Mouse (Mus musculus): ENCODE results near the gene Nop14. TPM values are rescaled to one million over a fixed set of nuclear protein-coding genes. Genes with fewer than 3 reads are reported as not detected.
A peak's percentile ranks its signal among the peaks of the same experiment; 100 is the strongest.

Nop14 gene
- total RNA-seq, 1 experiment, result 78.5 TPM

- Histone ChIP-seq H3K9ac (ENCODE audit: insufficient read depth, low read depth, low read length, poor library complexity, severe bottlenecking) (peak overlapping the region; percentile 87; the same call in 1 of the 2 replicates), H3K4me3 (ENCODE audit: insufficient read depth in 1 of 2, low read depth in 1 of 2, low read length in 2 of 2, poor library complexity in 1 of 2, severe bottlenecking in 1 of 2) (peak overlapping the region; percentile 77 to 79), H3K4me1 (ENCODE audit: control insufficient read depth in 2 of 2, insufficient read depth in 2 of 2, low read length in 2 of 2, poor library complexity in 1 of 2) (peaks cover 4 to 26% of the 10 kb centered on the region in 2 experiments; a peak in 3 of 4 replicates), H3K27ac (ENCODE audit: insufficient read depth, low read depth, low read length, poor library complexity, severe bottlenecking) (no peak overlapping the region; the same call in 1 of the 2 replicates), H3K9me3 (ENCODE audit: control insufficient read depth, insufficient read depth, low read depth, low read length) (no peaks in the 10 kb centered on the region), H3K36me3 (ENCODE audit: control insufficient read depth, insufficient read depth, low read length, poor library complexity, severe bottlenecking) (peaks cover 56% of the 10 kb centered on the region)
- no peak for DNase-seq (ENCODE audit: low read depth, low spot score)
- in situ Hi-C loops (cut with MboI; ENCODE audit: low sequenced_read_pairs in 2 of 2, unreplicated experiment in 2 of 2), result no loop called here
- TF ChIP-seq ZNF384 (IDR thresholded peaks at IDR 0.05; ENCODE audit: low read depth, low read length) (no peak), CHD2 (IDR thresholded peaks at IDR 0.05; ENCODE audit: low read depth, low read length) (no peak), ZC3H11A (IDR thresholded peaks at IDR 0.05; ENCODE audit: borderline replicate concordance, low read depth, low read length) (no peak), HCFC1 (IDR thresholded peaks at IDR 0.05; ENCODE audit: borderline replicate concordance, insufficient read depth, low read length) (no peak), MAFK (IDR thresholded peaks at IDR 0.05; ENCODE audit: insufficient read depth, low read depth, low read length) (no peak)
Measured at GRCm38 (mm10) chr5:34635665-34636192, 24.2 kb downstream of the Nop14 start.

GRCm38 (mm10) chr5:34634746-34635400, 25.1 kb downstream of the Nop14 start:
- H3K4me3 ChIP-seq (ENCODE audit: insufficient read depth in 1 of 2, low read depth in 1 of 2, low read length in 2 of 2, poor library complexity in 1 of 2, severe bottlenecking in 1 of 2), result no peak overlapping the region; a peak in 1 of 4 replicates

GRCm38 (mm10) chr5:34633641-34634040, 26.3 kb downstream of the Nop14 start:
- in situ Hi-C loops (cut with MboI; ENCODE audit: low sequenced_read_pairs in 2 of 2, unreplicated experiment in 2 of 2), result no loop called here
- Histone ChIP-seq H3K4me1 (ENCODE audit: control insufficient read depth in 2 of 2, insufficient read depth in 2 of 2, low read length in 2 of 2, poor library complexity in 1 of 2) (peaks cover 4 to 24% of the 10 kb centered on the region in 2 experiments; a peak in 3 of 4 replicates), H3K9ac (ENCODE audit: insufficient read depth, low read depth, low read length, poor library complexity, severe bottlenecking) (no peak overlapping the region), H3K27ac (ENCODE audit: insufficient read depth, low read depth, low read length, poor library complexity, severe bottlenecking) (peak overlapping the region; percentile 70), H3K9me3 (ENCODE audit: control insufficient read depth, insufficient read depth, low read depth, low read length) (no peaks in the 10 kb centered on the region), H3K36me3 (ENCODE audit: control insufficient read depth, insufficient read depth, low read length, poor library complexity, severe bottlenecking) (peaks cover 44% of the 10 kb centered on the region), H3K4me3 (ENCODE audit: insufficient read depth in 1 of 2, low read depth in 1 of 2, low read length in 2 of 2, poor library complexity in 1 of 2, severe bottlenecking in 1 of 2) (no peak overlapping the region)
- peak; percentile 84 for DNase-seq (ENCODE audit: low read depth, low spot score)
- TF ChIP-seq HCFC1 (IDR thresholded peaks at IDR 0.05; ENCODE audit: borderline replicate concordance, insufficient read depth, low read length), result no peak
- no peak for TF ChIP-seq CHD2 (IDR thresholded peaks at IDR 0.05; ENCODE audit: low read depth, low read length)
- TF ChIP-seq MAFK (IDR thresholded peaks at IDR 0.05; ENCODE audit: insufficient read depth, low read depth, low read length), result no peak
- no peak for TF ChIP-seq ZNF384 (IDR thresholded peaks at IDR 0.05; ENCODE audit: low read depth, low read length)
- TF ChIP-seq ZC3H11A (IDR thresholded peaks at IDR 0.05; ENCODE audit: borderline replicate concordance, low read depth, low read length), result no peak

More at GRCm38 (mm10) chr5:34634746-34635400, 25.1 kb downstream of the Nop14 start:
- H3K9me3 ChIP-seq (ENCODE audit: control insufficient read depth, insufficient read depth, low read depth, low read length), result no peaks in the 10 kb centered on the region
- in situ Hi-C loops (cut with MboI; ENCODE audit: low sequenced_read_pairs in 2 of 2, unreplicated experiment in 2 of 2), result no loop called here
- peaks cover 53% of the 10 kb centered on the region for H3K36me3 ChIP-seq (ENCODE audit: control insufficient read depth, insufficient read depth, low read length, poor library complexity, severe bottlenecking)
- TF ChIP-seq ZC3H11A (IDR thresholded peaks at IDR 0.05; ENCODE audit: borderline replicate concordance, low read depth, low read length) (no peak), ZNF384 (IDR thresholded peaks at IDR 0.05; ENCODE audit: low read depth, low read length) (no peak), CHD2 (IDR thresholded peaks at IDR 0.05; ENCODE audit: low read depth, low read length) (no peak), HCFC1 (IDR thresholded peaks at IDR 0.05; ENCODE audit: borderline replicate concordance, insufficient read depth, low read length) (no peak), MAFK (IDR thresholded peaks at IDR 0.05; ENCODE audit: insufficient read depth, low read depth, low read length) (no peak)
- H3K27ac ChIP-seq (ENCODE audit: insufficient read depth, low read depth, low read length, poor library complexity, severe bottlenecking), result peak overlapping the region; percentile 70; the same call in 1 of the 2 replicates
- peak overlapping the region; percentile 87; the same call in 1 of the 2 replicates for H3K9ac ChIP-seq (ENCODE audit: insufficient read depth, low read depth, low read length, poor library complexity, severe bottlenecking)
- no peak for DNase-seq (ENCODE audit: low read depth, low spot score)
- H3K4me1 ChIP-seq (ENCODE audit: control insufficient read depth in 2 of 2, insufficient read depth in 2 of 2, low read length in 2 of 2, poor library complexity in 1 of 2), result peaks cover 4 to 26% of the 10 kb centered on the region in 2 experiments; a peak in 3 of 4 replicates

GRCm38 (mm10) chr5:34632996-34633395, 27.0 kb downstream of the Nop14 start:
- in situ Hi-C loops (cut with MboI; ENCODE audit: low sequenced_read_pairs in 2 of 2, unreplicated experiment in 2 of 2), result no loop called here
- Histone ChIP-seq H3K36me3 (ENCODE audit: control insufficient read depth, insufficient read depth, low read length, poor library complexity, severe bottlenecking) (peaks cover 43% of the 10 kb centered on the region), H3K9me3 (ENCODE audit: control insufficient read depth, insufficient read depth, low read depth, low read length) (no peaks in the 10 kb centered on the region), H3K4me1 (ENCODE audit: control insufficient read depth in 2 of 2, insufficient read depth in 2 of 2, low read length in 2 of 2, poor library complexity in 1 of 2) (peaks cover 4 to 24% of the 10 kb centered on the region in 2 experiments; a peak in 3 of 4 replicates), H3K9ac (ENCODE audit: insufficient read depth, low read depth, low read length, poor library complexity, severe bottlenecking) (no peak overlapping the region), H3K4me3 (ENCODE audit: insufficient read depth in 1 of 2, low read depth in 1 of 2, low read length in 2 of 2, poor library complexity in 1 of 2, severe bottlenecking in 1 of 2) (no peak overlapping the region), H3K27ac (ENCODE audit: insufficient read depth, low read depth, low read length, poor library complexity, severe bottlenecking) (no peak overlapping the region)
- TF ChIP-seq ZNF384 (IDR thresholded peaks at IDR 0.05; ENCODE audit: low read depth, low read length) (no peak), ZC3H11A (IDR thresholded peaks at IDR 0.05; ENCODE audit: borderline replicate concordance, low read depth, low read length) (no peak)
- no peak for DNase-seq (ENCODE audit: low read depth, low spot score)
